Mouse (Mus musculus) liver, adult 2 months (tissue): ENCODE results near the gene Gm572.

Source experiments
- CTCF ChIP-seq: fragments of 200-500 bp; IDR thresholded peaks from 2 replicates; pipeline ENCODE4 v1.5.1; 2011; ENCODE audit warnings: low read depth, low read length, control low read depth
- POLR2A ChIP-seq: fragments of 200-500 bp; IDR thresholded peaks from 2 replicates; pipeline ENCODE4 v1.6.1; 2011; ENCODE audit warnings: low read length, control low read depth; ENCODE audit not compliant: insufficient read depth; ENCODE audit errors: extremely low read depth

GRCm38 (mm10) chr4:148691185-148691584 lies 48.1 kb downstream of the Gm572 start:
- TF ChIP-seq POLR2A (no peak), CTCF (no peak)
